Mouse (Mus musculus) megakaryocyte progenitor cell, adult 5-6 weeks (primary cell): ENCODE results near the gene Anks1b. TPM values are rescaled to one million over a fixed set of nuclear protein-coding genes. Genes with fewer than 3 reads are reported as not detected.
"Not testable (repeated sequence)": the region's sequence is repeated elsewhere in the genome, so short reads cannot be mapped to it uniquely, and the experiment has no call there.

Experiments used
- ATAC-seq: replicated peaks from 2 replicates; pipeline ENCODE4 v1.8.0; 2016; ENCODE audit warnings: mild to moderate bottlenecking, moderate TSS enrichment, inconsistent platforms; ENCODE audit not compliant: poor library complexity
- total RNA-seq, 2 experiments: library from RNA; stranded (forward) in 1 of 2; stranded (reverse) in 1 of 2; fragments of 157-497, 149-512 nt in 1 of 2; fragments of 200-1000 nt in 1 of 2; gene quantifications; 2 replicates each; pipeline versions ENCODE4 v1.2.3 to v1.2.4; 2015 to 2017

Anks1b gene
- total RNA-seq, 2 experiments from 2014 or later: not detected

- ATAC-seq: not testable (repeated sequence)
Observed at GRCm38 (mm10) chr10:90630794-90631193, 757.5 kb downstream of the Anks1b start.

- ATAC-seq: no peak
Observed at GRCm38 (mm10) chr10:90637352-90637751, 764.0 kb downstream of the Anks1b start.

GRCm38 (mm10) chr10:90649681-90650080 is 776.4 kb downstream of the Anks1b start:
- ATAC-seq: no peak

- no peak for ATAC-seq
Observed at GRCm38 (mm10) chr10:90657416-90658120, 784.3 kb downstream of the Anks1b start.

GRCm38 (mm10) chr10:90666746-90667145 is 793.4 kb downstream of the Anks1b start:
- no peak for ATAC-seq

- ATAC-seq: no peak
Observed at GRCm38 (mm10) chr10:90670291-90670690, 797.0 kb downstream of the Anks1b start.

- no peak for ATAC-seq
Observed at GRCm38 (mm10) chr10:90672135-90672534, 798.8 kb downstream of the Anks1b start.

GRCm38 (mm10) chr10:90674362-90674761 is 801.1 kb downstream of the Anks1b start:
- ATAC-seq: no peak

- no peak for ATAC-seq
Observed at GRCm38 (mm10) chr10:90677421-90677820, 804.1 kb downstream of the Anks1b start.

- ATAC-seq: no peak
Observed at GRCm38 (mm10) chr10:90679713-90680470, 806.6 kb downstream of the Anks1b start.

- no peak for ATAC-seq
Observed at GRCm38 (mm10) chr10:90683813-90684212, 810.5 kb downstream of the Anks1b start.

- ATAC-seq: no peak
Observed at GRCm38 (mm10) chr10:90685367-90685766, 812.1 kb downstream of the Anks1b start.

GRCm38 (mm10) chr10:90688153-90688552 is 814.8 kb downstream of the Anks1b start:
- no peak for ATAC-seq

- no peak for ATAC-seq
Observed at GRCm38 (mm10) chr10:90688696-90689252, 815.5 kb downstream of the Anks1b start.

- ATAC-seq: peak; percentile 83
Observed at GRCm38 (mm10) chr10:90689854-90690513, 816.7 kb downstream of the Anks1b start.

GRCm38 (mm10) chr10:90696687-90697086 is 823.4 kb downstream of the Anks1b start:
- no peak for ATAC-seq

- ATAC-seq: no peak
Observed at GRCm38 (mm10) chr10:90697413-90697812, 824.1 kb downstream of the Anks1b start.

GRCm38 (mm10) chr10:90699211-90699610 is 825.9 kb downstream of the Anks1b start:
- no peak for ATAC-seq

GRCm38 (mm10) chr10:90704602-90705001 is 831.3 kb downstream of the Anks1b start:
- no peak for ATAC-seq

- no peak for ATAC-seq
Observed at GRCm38 (mm10) chr10:90708822-90709601, 835.7 kb downstream of the Anks1b start.

- no peak for ATAC-seq
Observed at GRCm38 (mm10) chr10:90709602-90709931, 836.3 kb downstream of the Anks1b start.
